In the genomic region with DNA sequence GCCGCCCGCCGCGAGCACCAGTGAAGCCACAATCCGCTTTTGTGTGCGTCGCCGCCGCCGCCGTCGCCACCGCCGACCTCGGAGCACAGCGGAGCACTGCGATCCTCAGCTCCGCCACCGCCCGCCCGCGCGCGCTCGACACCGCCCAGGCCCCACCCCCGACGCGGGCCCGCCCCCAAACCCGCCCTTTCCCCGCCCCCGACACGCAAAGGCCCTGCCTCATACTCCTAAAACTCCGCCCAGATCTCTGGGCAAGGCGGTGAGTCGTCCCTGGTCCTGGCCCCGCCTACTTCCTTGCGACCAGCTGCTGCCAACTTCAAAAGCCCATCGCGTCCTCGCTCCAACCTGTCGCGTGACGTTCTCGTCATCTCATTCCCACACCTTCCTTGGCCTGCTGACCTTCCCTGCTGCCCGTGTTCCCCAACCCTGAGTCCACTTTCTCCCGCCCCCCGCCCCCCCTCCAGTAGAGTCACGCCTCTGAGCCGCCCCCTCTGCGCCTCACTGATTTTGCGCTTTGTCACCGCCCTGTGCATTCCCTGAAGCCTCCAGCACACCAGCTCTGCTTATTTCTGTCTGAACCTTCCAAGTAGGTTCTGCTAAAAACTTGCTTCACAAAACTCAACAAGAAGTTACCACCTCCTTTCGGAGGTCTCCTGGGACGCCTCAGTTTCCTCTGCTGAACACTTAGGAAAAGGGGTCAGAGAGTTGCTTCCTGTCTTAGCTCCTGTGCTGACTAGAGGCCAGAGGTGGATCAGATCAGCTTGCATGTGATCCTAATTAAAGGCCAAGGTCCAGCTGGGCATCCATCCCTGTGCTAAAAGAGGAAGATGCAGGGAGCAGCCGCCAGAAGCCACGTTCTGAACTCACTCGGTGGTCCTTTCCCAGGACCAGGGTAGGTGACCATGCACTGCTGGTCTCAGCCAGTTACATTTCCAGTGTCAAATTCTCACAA, we compare ENCODE assay signal across 7 mouse cellular contexts. TPM values are rescaled to one million over a fixed set of nuclear protein-coding genes. Genes with fewer than 3 reads are reported as not detected.
A peak's percentile ranks its signal among the peaks of the same experiment; 100 is the strongest.
DNase-seq lines count a peak whose midpoint lies in the region; ATAC-seq and TF ChIP-seq lines count a peak whose summit lies in the region.

5031439G07Rik (minus strand) TSS at position 678 of the 952 bp plus-strand sequence.

- no peak for TF ChIP-seq CTCF in spleen, adult 2 months (IDR thresholded peaks at IDR 0.05; ENCODE audit: extremely low read depth, insufficient read depth, insufficient read length, insufficient replicate concordance)

- H3K4me3 ChIP-seq in embryonic facial prominence, embryonic 10.5 days = peak within 1 kb of the TSS; percentile 82
- peak within 1 kb of the TSS; percentile 83 for H3K4me3 ChIP-seq in limb, embryonic 12.5 days (replicated peaks)
- H3K4me3 ChIP-seq in midbrain, embryonic 15.5 days = peak within 1 kb of the TSS; percentile 91
- H3K4me3 ChIP-seq in spleen, adult 2 months (ENCODE audit: extremely low read depth, insufficient read depth, insufficient read length) = peak within 1 kb of the TSS; percentile 76

- peak; percentile 75 for TF ChIP-seq POLR2A in spleen, adult 2 months (IDR thresholded peaks at IDR 0.05; ENCODE audit: low read depth, low read length)

- H3K4me2 ChIP-seq in limb, embryonic 12.5 days = peak within 1 kb of the TSS; percentile 81
- H3K4me2 ChIP-seq in midbrain, embryonic 15.5 days = peak within 1 kb of the TSS; percentile 63

- WGBS in embryonic facial prominence, embryonic 10.5 days = 1% methylated on average over 59 of the region's 59 CpGs
- WGBS in limb, embryonic 12.5 days = 1% methylated on average over 45 of the region's 59 CpGs
- WGBS in midbrain, embryonic 15.5 days = 2% methylated on average over 28 of the region's 59 CpGs
- WGBS in spleen, adult 2 months = 1% methylated on average over 44 of the region's 59 CpGs

- peak; percentile 95 for DNase-seq in adrenal gland, postnatal 14 days
- DNase-seq in embryonic facial prominence, embryonic 10.5 days (ENCODE audit: low spot score) = peak; percentile 98
- DNase-seq in kidney, adult 11 months = peak; percentile 96
- peak; percentile 88 to 90 for DNase-seq in spleen, adult 2 months (ENCODE audit: low read depth in 1 of 2, low spot score in 2 of 2)

- ATAC-seq in granulocyte monocyte progenitor cell, adult 5-6 weeks (replicated peaks; ENCODE audit: poor library complexity, severe bottlenecking) = peak; percentile 75
- peak; percentile 87 for ATAC-seq in limb, embryonic 12.5 days (ENCODE audit: insufficient number of reproducible peaks, insufficient read depth, low FRiP score, low TSS enrichment, low read depth)
- peak; percentile 90 for ATAC-seq in midbrain, embryonic 15.5 days (replicated peaks)

- H3K36me3 ChIP-seq in embryonic facial prominence, embryonic 10.5 days (replicated peaks) = no peaks in the 10 kb centered on the region
- H3K36me3 ChIP-seq in limb, embryonic 12.5 days = no peaks in the 10 kb centered on the region
- no peaks in the 10 kb centered on the region for H3K36me3 ChIP-seq in midbrain, embryonic 15.5 days (replicated peaks)
- no peaks in the 10 kb centered on the region for H3K36me3 ChIP-seq in spleen, adult 2 months (ENCODE audit: control insufficient read depth, insufficient read depth, low read length)

- peaks cover 35% of the 10 kb centered on the region for H3K4me1 ChIP-seq in embryonic facial prominence, embryonic 10.5 days
- H3K4me1 ChIP-seq in limb, embryonic 12.5 days (replicated peaks) = peaks cover 12% of the 10 kb centered on the region
- H3K4me1 ChIP-seq in midbrain, embryonic 15.5 days = peaks cover 37% of the 10 kb centered on the region
- peaks cover 20% of the 10 kb centered on the region; the same call in 1 of the 2 replicates for H3K4me1 ChIP-seq in spleen, adult 2 months (ENCODE audit: control insufficient read depth, insufficient read depth, insufficient read length)

- H3K27me3 ChIP-seq in embryonic facial prominence, embryonic 10.5 days (replicated peaks; ENCODE audit: low read depth, poor library complexity, severe bottlenecking) = peaks cover 18% of the 10 kb centered on the region
- no peaks in the 10 kb centered on the region for H3K27me3 ChIP-seq in limb, embryonic 12.5 days
- no peaks in the 10 kb centered on the region for H3K27me3 ChIP-seq in midbrain, embryonic 15.5 days (replicated peaks)
- no peaks in the 10 kb centered on the region for H3K27me3 ChIP-seq in spleen, adult 2 months (ENCODE audit: control insufficient read depth, insufficient read depth, low read length)

- H3K9ac ChIP-seq in limb, embryonic 12.5 days (replicated peaks) = peak within 1 kb of the TSS; percentile 88
- peak within 1 kb of the TSS; percentile 93 for H3K9ac ChIP-seq in midbrain, embryonic 15.5 days

- H3K9me3 ChIP-seq in embryonic facial prominence, embryonic 10.5 days = no peaks in the 10 kb centered on the region
- H3K9me3 ChIP-seq in limb, embryonic 12.5 days = no peaks in the 10 kb centered on the region
- no peaks in the 10 kb centered on the region for H3K9me3 ChIP-seq in midbrain, embryonic 15.5 days

- peak within 1 kb of the TSS; percentile 86 for H3K27ac ChIP-seq in embryonic facial prominence, embryonic 10.5 days (replicated peaks)
- peak within 1 kb of the TSS; percentile 50; the same call in 1 of the 2 replicates for H3K27ac ChIP-seq in limb, embryonic 12.5 days
- H3K27ac ChIP-seq in midbrain, embryonic 15.5 days = peak within 1 kb of the TSS; percentile 81
- peak within 1 kb of the TSS; percentile 67 for H3K27ac ChIP-seq in spleen, adult 2 months (ENCODE audit: insufficient read depth, low read length)

RNA-seq across cellular contexts. Expression of gene 5031439G07Rik, which starts in this region (rescaled TPM):
- 24.9 and 32.2 TPM in 2 replicates for total RNA-seq in adrenal gland, postnatal 14 days (2021)
- 8.3 and 9.3 TPM in 2 replicates for polyA plus RNA-seq in embryonic facial prominence, embryonic 10.5 days (2016; fragmentation: Nextera tagmentation; extraction: Ambion mirVana)
- 14.1 and 20.8 TPM in 2 replicates for total RNA-seq in granulocyte monocyte progenitor cell, adult 5-6 weeks (2014; fragmentation: Nextera tagmentation)
- total RNA-seq in granulocyte monocyte progenitor cell, adult 5-6 weeks (2017) = 12.2 and 14.2 TPM in 2 replicates
- polyA plus RNA-seq in limb, embryonic 12.5 days (2016; fragmentation: Nextera tagmentation; extraction: Ambion mirVana) = 7.7 and 10.1 TPM in 2 replicates
- polyA plus RNA-seq in midbrain, embryonic 15.5 days (2015; fragmentation: Nextera tagmentation; extraction: Ambion mirVana) = 28.4 and 33.9 TPM in 2 replicates
- polyA plus RNA-seq in spleen, adult 2 months (2012; rRNA removed) = 27.1 and 32.8 TPM in 2 replicates

Comparison
In these comparisons a context has a peak if more than half of its experiments do, and no peak if none do; other contexts are left out.
1. Peak in every context shown above with its lines: DNase-seq, ATAC-seq, H3K4me3 ChIP-seq and H3K27ac ChIP-seq.